Mouse (Mus musculus) heart, postnatal 4 days (tissue): ENCODE measurements at regions not wholly inside any gene's neighbourhood (a gene's known extent, or its start where the extent isn't known, plus 50 kb on each side); places are given as distances from the start of the nearest gene placed in this dataset.

ENCODE experiments used
- DNase-seq: peaks from one replicate; pipeline ENCODE4 v3.0.0; 2021

- DNase-seq: peak; percentile 17
Measured at GRCm38 (mm10) chr13:59314419-59314818, 270.6 kb downstream of the Agtpbp1 start.

DNA sequence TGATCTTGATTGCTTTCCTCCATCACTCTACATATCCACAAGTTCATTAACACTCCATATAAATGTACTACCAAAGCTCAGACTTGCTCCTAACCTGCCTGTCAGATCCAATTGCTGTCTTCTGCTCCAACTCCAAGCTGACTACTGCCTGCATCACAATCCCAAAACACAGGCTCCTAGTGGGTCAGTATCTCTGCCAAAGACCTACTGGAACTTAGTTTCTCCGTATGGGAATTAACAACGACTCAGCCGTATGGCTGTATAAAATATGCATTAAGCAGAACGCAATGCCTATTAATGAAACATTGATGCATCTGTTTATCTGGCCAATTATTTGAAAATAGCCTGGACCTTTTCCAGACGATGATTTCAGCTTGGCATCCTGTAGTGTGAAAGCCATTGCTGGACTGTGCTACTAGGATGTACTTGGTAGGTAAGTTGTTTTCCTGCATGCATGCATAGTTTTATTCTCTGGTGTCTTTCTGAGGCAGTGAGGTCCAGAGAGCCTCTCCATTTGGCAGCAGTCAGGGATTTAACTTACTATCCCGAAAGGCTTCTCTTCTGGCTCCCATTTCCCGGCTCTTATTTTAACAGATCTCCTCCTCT, 271.2 kb downstream of the Agtpbp1 start:
- no peak for DNase-seq

GRCm38 (mm10) chr13:59292905-59293304, 292.1 kb downstream of the Agtpbp1 start:
- DNase-seq: no peak

DNA sequence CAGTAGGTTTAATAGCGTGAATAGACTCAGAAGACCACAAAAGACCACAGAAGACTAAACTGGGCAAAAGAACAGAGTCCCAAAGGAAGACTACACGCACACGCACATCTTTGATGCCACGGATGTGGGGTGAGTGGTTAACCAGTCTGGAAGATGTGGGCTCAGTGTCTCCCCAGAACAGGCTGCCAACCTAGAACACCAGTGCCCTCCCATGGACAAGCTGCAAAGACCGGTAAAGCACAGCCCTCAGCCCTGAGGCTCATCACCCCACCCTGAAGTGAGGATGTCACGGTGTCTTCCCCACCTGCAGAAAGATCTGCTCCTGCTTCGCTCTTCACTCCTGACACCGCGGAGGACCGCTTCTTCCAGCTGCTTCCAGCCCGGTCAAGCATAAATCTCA, 295.9 kb downstream of the Agtpbp1 start:
- no peak for DNase-seq

GRCm38 (mm10) chr13:59281199-59281598, 303.8 kb downstream of the Agtpbp1 start:
- DNase-seq: no peak

GRCm38 (mm10) chr13:59279136-59279535, 305.9 kb downstream of the Agtpbp1 start:
- DNase-seq: no peak

DNA sequence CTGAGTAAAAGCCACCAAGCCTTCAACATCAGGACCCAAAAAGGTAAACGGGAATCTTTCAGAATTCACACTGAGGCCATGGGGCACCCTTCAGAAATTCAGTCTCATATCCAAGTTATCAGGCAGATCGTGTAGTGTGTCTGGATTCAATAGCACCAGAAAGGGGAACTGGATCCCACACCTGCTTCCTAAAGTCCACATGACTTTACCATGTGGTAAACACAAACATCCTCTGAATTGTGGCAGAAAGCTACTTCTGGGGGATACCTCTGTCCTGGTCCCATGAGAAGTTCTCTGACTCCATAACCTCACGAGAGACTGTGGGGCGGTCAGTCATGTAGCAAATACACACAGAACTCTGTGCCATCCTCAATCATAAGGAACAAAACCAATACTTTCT, 313.4 kb downstream of the Agtpbp1 start:
- no peak for DNase-seq

GRCm38 (mm10) chr13:59266854-59267253, 318.2 kb downstream of the Agtpbp1 start:
- DNase-seq: no peak

DNA sequence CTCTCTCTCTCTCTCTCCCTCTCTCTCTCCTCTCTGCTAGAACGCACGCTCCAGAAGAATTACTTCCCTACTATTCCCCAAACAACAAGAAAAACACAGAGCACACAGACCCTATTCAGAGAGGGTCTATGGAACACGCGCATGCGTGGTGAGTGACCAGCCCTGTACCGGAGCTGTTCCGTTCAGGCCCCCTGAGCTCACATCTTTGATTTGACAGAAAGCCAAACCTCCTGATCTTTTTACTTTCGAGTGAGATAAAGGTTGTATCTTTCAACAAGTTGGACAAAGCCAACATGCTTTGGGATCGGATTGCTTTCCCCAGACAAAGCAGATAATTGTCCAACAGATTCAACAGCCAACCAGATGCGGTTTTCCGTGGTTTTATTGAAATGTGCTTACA, 320.9 kb downstream of the Agtpbp1 start:
- DNase-seq: no peak

GRCm38 (mm10) chr13:59261924-59262323, 323.1 kb downstream of the Agtpbp1 start:
- no peak for DNase-seq

DNA sequence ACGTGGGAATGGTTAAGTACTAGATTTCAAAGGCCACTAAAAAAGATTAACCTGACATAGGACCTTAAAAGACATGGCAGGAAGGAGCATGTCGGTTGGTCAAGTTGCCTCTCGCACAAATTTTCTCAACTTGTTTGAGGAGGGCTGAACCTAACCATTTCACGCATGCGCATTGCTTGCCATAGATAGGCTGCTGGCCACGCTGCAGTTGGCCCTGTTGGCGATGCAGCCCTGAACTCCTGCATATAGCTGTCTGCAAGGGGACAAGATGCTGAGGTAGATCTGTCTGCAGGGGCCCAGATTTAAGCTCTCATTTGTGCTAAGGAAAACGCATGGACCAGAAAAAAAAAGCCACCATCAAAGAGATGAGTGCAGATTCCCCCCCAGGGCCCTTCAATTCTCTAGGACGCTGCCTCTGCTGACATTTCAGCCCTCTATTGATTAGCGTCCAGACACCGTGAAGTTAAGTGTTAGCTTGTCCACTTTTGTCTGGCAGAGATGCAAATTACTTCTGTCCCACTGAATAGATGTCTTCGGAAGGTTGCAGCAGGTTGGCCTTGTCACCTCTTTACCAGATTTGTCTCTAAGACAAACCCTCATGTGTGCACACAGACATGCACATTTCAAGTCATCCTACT, 329.1 kb downstream of the Agtpbp1 start:
- no peak for DNase-seq

DNA sequence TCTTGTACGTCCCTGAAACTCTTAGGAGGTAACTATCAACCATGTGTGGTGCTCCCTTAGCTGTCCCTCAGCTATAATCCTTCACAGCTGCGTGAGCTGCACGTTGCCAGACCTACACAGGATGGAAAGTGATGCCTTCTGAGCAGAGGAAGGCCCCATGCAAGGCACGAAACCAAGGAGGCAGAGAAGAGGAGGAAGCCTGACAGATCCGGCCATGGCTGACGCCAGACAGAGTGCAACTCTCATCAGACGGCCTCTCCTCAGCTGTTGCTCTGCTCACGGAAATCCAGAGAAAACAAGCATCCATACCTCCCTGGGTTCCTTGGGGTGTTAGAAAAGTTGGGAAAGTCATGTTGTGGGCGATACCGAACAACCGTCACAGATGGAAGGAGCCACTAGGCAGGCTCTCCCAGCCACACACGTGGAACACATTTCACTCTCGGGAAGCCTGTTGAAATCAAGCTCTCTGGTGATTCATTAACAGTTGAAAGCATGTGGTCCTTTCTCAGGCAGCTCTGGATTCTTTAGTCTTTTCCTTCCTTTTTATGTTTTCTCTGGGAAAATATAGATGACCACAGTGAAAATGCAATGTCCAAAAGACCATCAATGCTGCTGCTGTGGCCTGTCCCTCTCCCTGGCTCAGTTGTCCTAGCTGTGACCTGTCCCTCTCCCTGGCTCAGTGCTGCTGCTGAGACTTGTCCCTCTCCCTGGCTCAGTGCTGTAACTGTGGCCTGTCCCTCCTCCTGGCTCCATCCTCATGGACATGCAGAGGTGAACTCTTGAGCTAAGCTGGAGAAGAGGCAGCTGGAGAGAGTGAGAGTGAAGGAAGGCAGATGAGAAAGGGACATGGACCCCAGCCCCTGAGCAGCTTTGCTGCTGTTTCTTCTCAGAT, 331.1 kb downstream of the Agtpbp1 start:
- DNase-seq: no peak

- no peak for DNase-seq
Measured at GRCm38 (mm10) chr13:59251252-59252006, 333.6 kb downstream of the Agtpbp1 start.

GRCm38 (mm10) chr13:59248411-59248810, 336.6 kb downstream of the Agtpbp1 start:
- no peak for DNase-seq

GRCm38 (mm10) chr13:59246984-59247537, 338.0 kb downstream of the Agtpbp1 start:
- DNase-seq: no peak

GRCm38 (mm10) chr13:59246070-59246469, 339.0 kb downstream of the Agtpbp1 start:
- DNase-seq: no peak

DNA sequence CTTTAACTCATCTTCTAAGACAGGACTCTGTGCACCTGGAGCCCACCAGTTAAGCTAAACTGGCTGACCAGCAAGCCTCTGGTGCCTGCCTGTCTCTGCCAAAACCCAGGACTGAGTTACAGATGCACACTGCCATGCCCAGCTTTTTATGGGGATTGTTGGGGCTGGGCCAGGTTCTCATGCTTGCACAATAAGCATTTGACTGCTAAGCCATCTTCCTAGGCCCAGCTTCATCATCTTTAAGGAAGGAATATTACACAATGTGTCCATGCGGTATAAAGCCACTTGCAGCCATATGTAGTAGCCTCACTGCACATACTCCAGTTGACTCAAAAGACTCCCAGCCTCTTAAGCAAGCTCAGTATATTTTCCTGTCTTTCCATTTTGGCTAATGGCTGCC, 340.4 kb downstream of the Agtpbp1 start:
- no peak for DNase-seq

- no peak for DNase-seq
Measured at GRCm38 (mm10) chr13:59242671-59243070, 342.4 kb downstream of the Agtpbp1 start.

DNA sequence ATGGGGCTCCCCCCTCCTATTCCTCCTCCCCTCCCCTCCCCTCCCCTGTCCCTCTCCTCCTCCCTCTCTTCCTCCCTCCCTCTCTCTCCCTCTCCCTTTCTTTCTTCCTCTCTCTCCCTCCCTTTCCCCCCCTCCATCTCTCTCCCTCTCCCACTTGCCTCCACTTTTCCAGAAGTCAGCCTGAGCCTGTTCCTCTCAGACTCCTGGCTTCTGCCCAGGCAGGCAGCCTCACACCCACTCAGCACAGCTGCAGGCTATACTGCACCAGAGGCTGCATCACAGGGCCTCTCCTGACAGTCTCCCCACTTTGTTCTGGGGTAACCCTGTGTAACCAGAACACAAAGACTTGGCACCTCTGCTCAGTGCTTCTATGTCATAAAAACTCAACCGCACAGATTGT, 346.3 kb downstream of the Agtpbp1 start:
- peak; percentile 24 for DNase-seq

DNA sequence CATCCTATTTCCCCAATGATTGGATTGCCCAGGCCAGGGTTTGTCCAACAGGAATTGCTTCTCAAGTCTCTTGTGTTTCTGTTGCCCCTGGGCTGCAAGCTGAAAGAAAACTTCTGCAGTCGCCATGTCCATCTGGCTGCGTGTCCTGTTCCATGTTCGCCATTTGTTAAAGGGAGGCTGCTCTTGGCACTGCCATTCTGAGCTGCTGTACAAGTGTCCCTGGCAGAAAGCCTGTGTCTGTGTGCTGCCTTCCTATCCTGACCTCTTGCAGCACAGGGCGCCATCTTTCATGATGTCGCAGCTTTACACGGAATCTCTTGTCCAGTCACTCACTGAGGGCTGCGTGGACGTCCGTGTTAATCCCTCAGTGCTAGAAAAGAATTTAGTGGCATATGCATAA, 349.2 kb downstream of the Agtpbp1 start:
- no peak for DNase-seq

DNA sequence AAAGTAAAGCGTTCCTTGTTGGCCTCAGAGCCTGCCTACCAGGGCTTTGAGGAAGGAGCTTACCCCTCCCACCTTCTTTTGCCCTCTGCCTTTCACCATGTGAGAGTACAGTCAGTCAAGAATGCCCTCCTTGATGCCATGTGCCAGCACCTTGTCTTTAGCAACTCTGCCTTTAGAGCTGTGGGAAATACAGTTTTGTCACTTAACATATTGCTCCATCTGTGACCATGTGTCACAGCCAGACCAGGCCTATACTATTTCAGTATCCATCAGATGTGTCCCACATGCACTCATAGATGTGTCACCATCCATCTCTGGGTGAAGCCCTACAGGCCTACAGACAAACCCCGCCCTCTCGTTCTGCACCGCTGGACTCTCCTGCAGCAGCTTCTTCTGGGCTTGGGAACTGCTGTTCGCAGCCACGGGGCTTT, 355.9 kb downstream of the Agtpbp1 start:
- no peak for DNase-seq

GRCm38 (mm10) chr13:59228059-59228830, 356.8 kb downstream of the Agtpbp1 start:
- peak; percentile 51 for DNase-seq
